Mouse (Mus musculus) heart, embryonic 13.5 days (tissue): ENCODE results near the gene Skor1. TPM values are rescaled to one million over a fixed set of nuclear protein-coding genes. Genes with fewer than 3 reads are reported as not detected.

ENCODE experiments used
- polyA plus RNA-seq: library from polyadenylated mRNA; unstranded; fragments of >200 nt; fragmentation: Nextera tagmentation; extraction: Ambion mirVana; gene quantifications from 2 replicates; pipeline ENCODE4 v1.2.1, GENCODE M21; 2015

Gene Skor1
- polyA plus RNA-seq, 1 experiment from 2014 or later: not detected

Other genes with a start within 250 kb of the Skor1 start
- gene Pias1, start 161.0 kb downstream of the Skor1 start, polyA plus RNA-seq: 35.5 and 39.6 TPM in 2 replicates
- 26.4 and 26.6 TPM in 2 replicates for gene Map2k5, start 228.9 kb upstream of the Skor1 start, polyA plus RNA-seq